Mouse (Mus musculus): ENCODE measurements around the gene Rpl29. TPM values are rescaled to one million over a fixed set of nuclear protein-coding genes. Genes with fewer than 3 reads are reported as not detected.

Rpl29 gene
- polyA plus RNA-seq, 1 experiment from 2014 or later, result 1,075 TPM

- peaks cover 49% of the 10 kb centered on the region for H3K4me1 ChIP-seq (ENCODE audit: control insufficient read depth, insufficient read depth, low read length)
- peak; percentile 77 for DNase-seq (ENCODE audit: low spot score)
- H3K9me3 ChIP-seq (ENCODE audit: control insufficient read depth, low read length), result no peaks in the 10 kb centered on the region
- ATAC-seq (ENCODE audit: insufficient number of reproducible peaks, low FRiP score, low TSS enrichment, low read depth), result peak; percentile 41
- peak overlapping the region; percentile 34 for H3K4me3 ChIP-seq (ENCODE audit: low read depth, low read length)
- no peak overlapping the region for H3K27ac ChIP-seq (replicated peaks; ENCODE audit: low read depth, low read length)
- H3K4me2 ChIP-seq (ENCODE audit: low read depth, severe bottlenecking), result peak overlapping the region; percentile 76
- H3K9ac ChIP-seq (ENCODE audit: low read length), result peak overlapping the region; percentile 47; the same call in 1 of the 2 replicates
- under 1% methylated on average over 23 of the region's 23 CpGs for WGBS
- no peaks in the 10 kb centered on the region; the same call in 1 of the 2 replicates for H3K36me3 ChIP-seq (ENCODE audit: control insufficient read depth, insufficient read depth, low read length)
- no peaks in the 10 kb centered on the region for H3K27me3 ChIP-seq (ENCODE audit: control insufficient read depth, insufficient read depth, low read length)
These were observed 19.3 kb downstream of the Rpl29 start for GRCm38 (mm10) chr9:106448498-106449031.

DNA sequence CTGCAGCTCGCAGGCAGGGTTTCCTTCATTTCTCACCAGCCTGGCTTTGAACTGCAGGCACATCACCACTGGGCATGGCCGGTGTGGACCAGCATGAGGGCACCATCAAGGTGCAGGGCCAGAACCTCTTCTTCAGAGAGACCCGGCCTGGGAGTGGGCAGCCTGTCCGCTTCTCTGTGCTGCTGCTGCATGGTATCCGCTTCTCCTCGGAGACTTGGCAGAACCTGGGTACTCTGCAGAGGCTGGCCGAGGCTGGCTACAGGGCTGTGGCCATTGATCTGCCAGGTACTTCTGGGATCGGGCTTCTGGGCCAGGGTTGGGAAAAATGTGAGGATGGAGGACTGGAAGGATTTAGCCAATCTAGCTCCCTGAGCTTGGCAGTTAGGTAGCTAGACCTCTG lies 20.7 kb downstream of the Rpl29 start:
- Histone ChIP-seq H3K36me3 (ENCODE audit: control insufficient read depth, insufficient read depth, low read length) (no peaks in the 10 kb centered on the region; the same call in 1 of the 2 replicates), H3K9ac (ENCODE audit: low read length) (no peak overlapping the region), H3K27ac (replicated peaks; ENCODE audit: low read depth, low read length) (no peak overlapping the region), H3K27me3 (ENCODE audit: control insufficient read depth, insufficient read depth, low read length) (no peaks in the 10 kb centered on the region), H3K4me2 (ENCODE audit: low read depth, severe bottlenecking) (0 out of 2 replicates have a peak overlapping the region, but pooled peaks have one; percentile 4), H3K4me1 (ENCODE audit: control insufficient read depth, insufficient read depth, low read length) (peaks cover 50% of the 10 kb centered on the region), H3K4me3 (ENCODE audit: low read depth, low read length) (no peak overlapping the region), H3K9me3 (ENCODE audit: control insufficient read depth, low read length) (no peaks in the 10 kb centered on the region)
- DNase-seq (ENCODE audit: low spot score), result no peak
- ATAC-seq (ENCODE audit: insufficient number of reproducible peaks, low FRiP score, low TSS enrichment, low read depth), result no peak
- WGBS, result 86% methylated on average over 8 of the region's 8 CpGs

GRCm38 (mm10) chr9:106450661-106451060 lies 21.4 kb downstream of the Rpl29 start:
- DNase-seq (ENCODE audit: low spot score), result peak; percentile 56
- WGBS, result 3% methylated on average over 9 of the region's 9 CpGs
- H3K4me2 ChIP-seq (ENCODE audit: low read depth, severe bottlenecking), result 0 out of 2 replicates have a peak overlapping the region, but pooled peaks have one; percentile 20

DNA sequence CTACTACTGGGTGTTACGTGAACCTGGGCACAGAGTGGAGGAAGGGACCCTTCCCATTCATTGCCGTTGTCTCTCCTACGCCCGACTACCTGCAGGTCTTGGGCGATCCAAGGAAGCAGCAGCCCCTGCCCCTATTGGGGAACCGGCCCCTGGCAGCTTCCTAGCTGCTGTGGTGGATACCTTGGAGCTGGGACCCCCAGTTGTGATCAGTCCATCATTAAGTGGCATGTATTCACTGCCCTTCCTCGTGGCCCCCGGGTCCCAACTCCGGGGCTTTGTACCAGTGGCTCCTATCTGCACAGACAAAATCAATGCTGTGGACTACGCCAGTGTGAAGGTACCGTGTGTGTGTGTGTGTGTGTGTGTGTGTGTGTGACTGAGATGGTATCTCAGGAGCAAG lies 22.0 kb downstream of the Rpl29 start:
- 0 out of 2 replicates have a peak overlapping the region, but pooled peaks have one; percentile 14 for H3K27ac ChIP-seq (replicated peaks; ENCODE audit: low read depth, low read length)
- DNase-seq (ENCODE audit: low spot score) (no peak), ATAC-seq (ENCODE audit: insufficient number of reproducible peaks, low FRiP score, low TSS enrichment, low read depth) (no peak)
- 0 out of 2 replicates have a peak overlapping the region, but pooled peaks have one; percentile 22 for H3K9ac ChIP-seq (ENCODE audit: low read length)
- no peak overlapping the region for H3K4me3 ChIP-seq (ENCODE audit: low read depth, low read length)
- 0 out of 2 replicates have a peak overlapping the region, but pooled peaks have one; percentile 12 for H3K4me2 ChIP-seq (ENCODE audit: low read depth, severe bottlenecking)
- peaks cover 63% of the 10 kb centered on the region for H3K4me1 ChIP-seq (ENCODE audit: control insufficient read depth, insufficient read depth, low read length)
- 75% methylated on average over 11 of the region's 11 CpGs for WGBS
- no peaks in the 10 kb centered on the region; the same call in 1 of the 2 replicates for H3K36me3 ChIP-seq (ENCODE audit: control insufficient read depth, insufficient read depth, low read length)
- H3K27me3 ChIP-seq (ENCODE audit: control insufficient read depth, insufficient read depth, low read length), result no peaks in the 10 kb centered on the region
- no peaks in the 10 kb centered on the region for H3K9me3 ChIP-seq (ENCODE audit: control insufficient read depth, low read length)

More at GRCm38 (mm10) chr9:106450661-106451060, 21.4 kb downstream of the Rpl29 start:
- no peak overlapping the region for H3K9ac ChIP-seq (ENCODE audit: low read length)
- H3K27me3 ChIP-seq (ENCODE audit: control insufficient read depth, insufficient read depth, low read length), result no peaks in the 10 kb centered on the region
- H3K36me3 ChIP-seq (ENCODE audit: control insufficient read depth, insufficient read depth, low read length), result no peaks in the 10 kb centered on the region; the same call in 1 of the 2 replicates
- no peak for ATAC-seq (ENCODE audit: insufficient number of reproducible peaks, low FRiP score, low TSS enrichment, low read depth)
- peaks cover 57% of the 10 kb centered on the region for H3K4me1 ChIP-seq (ENCODE audit: control insufficient read depth, insufficient read depth, low read length)
- no peaks in the 10 kb centered on the region for H3K9me3 ChIP-seq (ENCODE audit: control insufficient read depth, low read length)
- H3K27ac ChIP-seq (replicated peaks; ENCODE audit: low read depth, low read length), result no peak overlapping the region; the same call in 1 of the 2 replicates
- no peak overlapping the region for H3K4me3 ChIP-seq (ENCODE audit: low read depth, low read length)

GRCm38 (mm10) chr9:106451899-106452298 lies 22.6 kb downstream of the Rpl29 start:
- Histone ChIP-seq H3K4me1 (ENCODE audit: control insufficient read depth, insufficient read depth, low read length) (peaks cover 69% of the 10 kb centered on the region), H3K9ac (ENCODE audit: low read length) (no peak overlapping the region; the same call in 1 of the 2 replicates), H3K27me3 (ENCODE audit: control insufficient read depth, insufficient read depth, low read length) (no peaks in the 10 kb centered on the region), H3K4me2 (ENCODE audit: low read depth, severe bottlenecking) (peak overlapping the region; percentile 79), H3K4me3 (ENCODE audit: low read depth, low read length) (no peak overlapping the region), H3K27ac (replicated peaks; ENCODE audit: low read depth, low read length) (0 out of 2 replicates have a peak overlapping the region, but pooled peaks have one; percentile 14), H3K36me3 (ENCODE audit: control insufficient read depth, insufficient read depth, low read length) (no peaks in the 10 kb centered on the region; the same call in 1 of the 2 replicates), H3K9me3 (ENCODE audit: control insufficient read depth, low read length) (no peaks in the 10 kb centered on the region)
- WGBS, result 33% methylated on average over 2 of the region's 2 CpGs
- ATAC-seq (ENCODE audit: insufficient number of reproducible peaks, low FRiP score, low TSS enrichment, low read depth), result no peak
- no peak for DNase-seq (ENCODE audit: low spot score)

GRCm38 (mm10) chr9:106452351-106452750 lies 23.1 kb downstream of the Rpl29 start:
- Histone ChIP-seq H3K4me1 (ENCODE audit: control insufficient read depth, insufficient read depth, low read length) (peaks cover 70% of the 10 kb centered on the region), H3K27ac (replicated peaks; ENCODE audit: low read depth, low read length) (no peak overlapping the region; the same call in 1 of the 2 replicates), H3K4me2 (ENCODE audit: low read depth, severe bottlenecking) (peak overlapping the region; percentile 79), H3K27me3 (ENCODE audit: control insufficient read depth, insufficient read depth, low read length) (no peaks in the 10 kb centered on the region), H3K9me3 (ENCODE audit: control insufficient read depth, low read length) (no peaks in the 10 kb centered on the region), H3K9ac (ENCODE audit: low read length) (peak overlapping the region; percentile 1; the same call in 1 of the 2 replicates), H3K36me3 (ENCODE audit: control insufficient read depth, insufficient read depth, low read length) (no peaks in the 10 kb centered on the region; the same call in 1 of the 2 replicates), H3K4me3 (ENCODE audit: low read depth, low read length) (peak overlapping the region; percentile 88; the same call in 1 of the 2 replicates)
- no peak for ATAC-seq (ENCODE audit: insufficient number of reproducible peaks, low FRiP score, low TSS enrichment, low read depth)
- WGBS, result 23% methylated on average over 6 of the region's 6 CpGs
- DNase-seq (ENCODE audit: low spot score), result no peak

GRCm38 (mm10) chr9:106452821-106453220 lies 23.6 kb downstream of the Rpl29 start:
- H3K27ac ChIP-seq (replicated peaks; ENCODE audit: low read depth, low read length), result peak overlapping the region; percentile 93
- H3K4me3 ChIP-seq (ENCODE audit: low read depth, low read length), result peak overlapping the region; percentile 88
- no peaks in the 10 kb centered on the region for H3K27me3 ChIP-seq (ENCODE audit: control insufficient read depth, insufficient read depth, low read length)
- DNase-seq (ENCODE audit: low spot score) (peak; percentile 78), ATAC-seq (ENCODE audit: insufficient number of reproducible peaks, low FRiP score, low TSS enrichment, low read depth) (0 out of 2 replicates have a peak, but pooled peaks have one; percentile 1)
- peaks cover 70% of the 10 kb centered on the region for H3K4me1 ChIP-seq (ENCODE audit: control insufficient read depth, insufficient read depth, low read length)
- no peaks in the 10 kb centered on the region; the same call in 1 of the 2 replicates for H3K36me3 ChIP-seq (ENCODE audit: control insufficient read depth, insufficient read depth, low read length)
- WGBS, result 2% methylated on average over 7 of the region's 7 CpGs
- peak overlapping the region; percentile 84 for H3K9ac ChIP-seq (ENCODE audit: low read length)
- H3K4me2 ChIP-seq (ENCODE audit: low read depth, severe bottlenecking), result peak overlapping the region; percentile 79
- no peaks in the 10 kb centered on the region for H3K9me3 ChIP-seq (ENCODE audit: control insufficient read depth, low read length)

- DNase-seq (ENCODE audit: low spot score) (peak; percentile 83), ATAC-seq (ENCODE audit: insufficient number of reproducible peaks, low FRiP score, low TSS enrichment, low read depth) (peak; percentile 49)
- H3K27ac ChIP-seq (replicated peaks; ENCODE audit: low read depth, low read length), result peak within 1 kb of the TSS; percentile 93
- peaks cover 69% of the 10 kb centered on the region for H3K4me1 ChIP-seq (ENCODE audit: control insufficient read depth, insufficient read depth, low read length)
- no peaks in the 10 kb centered on the region; the same call in 1 of the 2 replicates for H3K36me3 ChIP-seq (ENCODE audit: control insufficient read depth, insufficient read depth, low read length)
- peak within 1 kb of the TSS; percentile 84 for H3K9ac ChIP-seq (ENCODE audit: low read length)
- peak within 1 kb of the TSS; percentile 79 for H3K4me2 ChIP-seq (ENCODE audit: low read depth, severe bottlenecking)
- H3K9me3 ChIP-seq (ENCODE audit: control insufficient read depth, low read length), result no peaks in the 10 kb centered on the region
- H3K4me3 ChIP-seq (ENCODE audit: low read depth, low read length), result peak within 1 kb of the TSS; percentile 88
- H3K27me3 ChIP-seq (ENCODE audit: control insufficient read depth, insufficient read depth, low read length), result no peaks in the 10 kb centered on the region
- WGBS, result under 1% methylated on average over 42 of the region's 74 CpGs
These were observed 24.2 kb downstream of the Rpl29 start, which contains the start of gene Pcbp4 for GRCm38 (mm10) chr9:106453271-106454070. Gene Pcbp4 (plus strand): TSS chr9:106453291.
